Mouse (Mus musculus) heart, embryonic 14.5 days (tissue): ENCODE measurements around the gene Gm17374. TPM values are rescaled to one million over a fixed set of nuclear protein-coding genes. Genes with fewer than 3 reads are reported as not detected.
"Not testable (repeated sequence)": the region's sequence is repeated elsewhere in the genome, so short reads cannot be mapped to it uniquely, and the experiment has no call there.

Source experiments
- ATAC-seq: fragments of 200-750 bp; cut with Nextera tagmentation; 2 replicates; pipeline ENCODE4 v1.8.0; 2017; ENCODE audit warnings: low read depth, moderate TSS enrichment; ENCODE audit not compliant: insufficient number of reproducible peaks, insufficient read depth, low FRiP score
- H3K27ac ChIP-seq, 2 experiments: fragments of 200-500 bp in 1 of 2; fragments of 300-500 bp in 1 of 2; sonication (generic) in 1 of 2; replicated peaks in 1 of 2; 2 replicates each; pipeline ENCODE4 v1.5.1; 2012 to 2014; ENCODE audit warnings: low read depth in 2 of 2, low read length in 2 of 2, control low read depth in 1 of 2, mild to moderate bottlenecking in 1 of 2, mixed read lengths in 1 of 2; ENCODE audit not compliant: control insufficient read depth in 1 of 2, insufficient read depth in 1 of 2
- H3K27me3 ChIP-seq: fragments of 300-500 bp; sonication (generic); 2 replicates; pipeline ENCODE4 v1.6.1; 2014; ENCODE audit warnings: mild to moderate bottlenecking, low read length, control low read depth; ENCODE audit not compliant: control insufficient read depth, insufficient read depth
- H3K36me3 ChIP-seq: fragments of 300-500 bp; sonication (generic); 2 replicates; pipeline ENCODE4 v1.6.1; 2014; ENCODE audit warnings: mild to moderate bottlenecking, control low read depth, low read length, mixed read lengths; ENCODE audit not compliant: control insufficient read depth, insufficient read depth
- H3K4me1 ChIP-seq, 2 experiments: fragments of 200-500 bp in 1 of 2; fragments of 300-500 bp in 1 of 2; sonication (generic) in 1 of 2; 2 replicates each; pipeline ENCODE4 v1.6.1; 2012 to 2014; ENCODE audit warnings: low read length in 2 of 2, control low read depth in 1 of 2, mixed read lengths in 1 of 2; ENCODE audit not compliant: control insufficient read depth in 2 of 2, insufficient read depth in 2 of 2
- H3K4me2 ChIP-seq: fragments of 300-500 bp; sonication (generic); 2 replicates; pipeline ENCODE4 v1.6.1; 2014; ENCODE audit warnings: mild to moderate bottlenecking, low read length
- H3K4me3 ChIP-seq, 2 experiments: fragments of 200-500 bp in 1 of 2; fragments of 300-500 bp in 1 of 2; sonication (generic) in 1 of 2; 2 replicates each; pipeline ENCODE4 v1.5.1; 2012 to 2014; ENCODE audit warnings: low read length in 2 of 2, mild to moderate bottlenecking in 2 of 2, control low read depth in 1 of 2, low read depth in 1 of 2, moderate library complexity in 1 of 2; ENCODE audit not compliant: control insufficient read depth in 1 of 2, insufficient read depth in 1 of 2
- H3K9ac ChIP-seq: fragments of 300-500 bp; sonication (generic); 2 replicates; pipeline ENCODE4 v1.6.1; 2014; ENCODE audit warnings: mild to moderate bottlenecking, low read length
- H3K9me3 ChIP-seq: fragments of 300-500 bp; sonication (generic); 2 replicates; pipeline ENCODE4 v1.6.1; 2016; ENCODE audit warnings: low read length, control low read depth; ENCODE audit not compliant: control insufficient read depth
- WGBS: fragments of 180-500 bp; shearing (Covaris S2); extraction: QIAGEN DNeasy Blood & Tissue Kit; methylation state at CpG from one replicate; pipeline ENCODE4 v1.1.7; 2014; 5-methylcytosine and 5-hydroxymethylcytosine counted together
- polyA plus RNA-seq: library from polyadenylated mRNA; unstranded; fragments of >200 nt; fragmentation: Nextera tagmentation; extraction: Ambion mirVana; gene quantifications from 2 replicates; pipeline ENCODE4 v1.2.1, GENCODE M21; 2014

Gene Gm17374
- polyA plus RNA-seq, 1 experiment from 2014 or later = not detected

DNA sequence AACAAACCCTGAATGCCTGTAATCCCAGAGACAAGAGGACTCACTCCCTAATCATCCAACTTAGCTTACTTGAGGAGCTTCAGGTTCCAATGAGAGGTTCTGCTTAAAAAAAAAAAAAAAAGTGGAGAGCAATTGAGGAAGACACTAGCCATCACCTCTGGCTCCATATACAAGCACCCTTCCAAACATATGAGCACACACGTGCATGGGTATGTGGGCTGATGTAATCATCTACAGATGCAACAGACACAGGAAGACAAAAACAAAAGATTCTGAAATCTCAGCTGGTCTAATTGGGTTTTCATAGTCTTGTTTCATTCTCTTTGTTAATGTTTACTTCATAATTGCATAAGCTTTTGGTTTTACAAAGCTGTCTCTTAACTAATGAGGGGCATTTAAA, 17.2 kb downstream of the Gm17374 start:
- Histone ChIP-seq H3K9ac (no peak overlapping the region), H3K4me2 (0 out of 2 replicates have a peak overlapping the region, but pooled peaks have one; percentile 79), H3K9me3 (no peaks in the 10 kb centered on the region), H3K4me3 (no peak overlapping the region), H3K27ac (no peak overlapping the region), H3K36me3 (peaks cover 38% of the 10 kb centered on the region), H3K4me1 (peaks cover 0 to 12% of the 10 kb centered on the region in 2 experiments; a peak in 3 of 4 replicates), H3K27me3 (no peaks in the 10 kb centered on the region)
- WGBS = 73% methylated on average over 1 of the region's 1 CpGs
- no peak for ATAC-seq

DNA sequence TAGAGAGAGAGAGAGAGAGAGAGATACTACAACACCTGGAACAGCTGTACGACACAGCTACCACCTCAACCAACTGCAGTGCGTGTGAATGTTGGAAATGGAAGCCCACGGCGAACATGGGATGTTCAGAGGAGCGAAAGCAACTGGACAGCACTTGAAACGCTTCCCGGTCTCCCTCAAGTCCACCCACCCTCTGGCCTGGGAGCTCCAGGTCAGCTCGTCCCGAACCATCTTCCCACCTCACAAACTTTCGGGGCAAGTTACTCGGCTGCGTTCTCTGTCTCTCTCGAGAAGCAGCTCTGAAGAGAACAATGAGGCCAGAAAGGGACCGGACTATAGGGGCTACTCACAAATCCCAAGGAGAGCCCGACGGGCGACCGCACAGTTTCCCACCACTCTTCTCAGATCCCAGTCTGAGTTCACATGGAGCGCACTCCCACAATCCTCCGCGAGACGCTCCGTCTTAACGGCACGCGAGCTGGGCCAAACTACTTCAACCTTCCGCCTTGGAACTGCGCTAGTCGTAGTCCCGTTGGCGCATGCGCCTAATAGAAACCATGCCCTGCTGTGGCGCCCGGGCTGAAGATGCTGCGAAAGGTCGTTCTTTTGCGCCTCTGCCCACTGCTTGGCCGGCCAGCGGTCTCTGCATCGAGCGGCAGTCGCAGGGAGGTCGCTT, 18.4 kb downstream of the Gm17374 start, which contains the start of the genes Esf1 and Ndufaf5:
Esf1 (minus strand) TSS at position 438 of the 676 bp plus-strand sequence.
Ndufaf5 (plus strand) TSS at position 523 of the 676 bp plus-strand sequence.
- Histone ChIP-seq H3K4me1 (peaks cover 0 to 12% of the 10 kb centered on the region in 2 experiments; a peak in 3 of 4 replicates), H3K9me3 (no peaks in the 10 kb centered on the region), H3K36me3 (peaks cover 29% of the 10 kb centered on the region), H3K4me2 (peak within 1 kb of the TSS; percentile 79), H3K9ac (peak within 1 kb of the TSS; percentile 92), H3K4me3 (peak within 1 kb of the TSS; percentile 90 to 98), H3K27ac (peak within 1 kb of the TSS; percentile 85 to 88), H3K27me3 (no peaks in the 10 kb centered on the region)
- under 1% methylated on average over 43 of the region's 43 CpGs for WGBS
- ATAC-seq = peak; percentile 97

DNA sequence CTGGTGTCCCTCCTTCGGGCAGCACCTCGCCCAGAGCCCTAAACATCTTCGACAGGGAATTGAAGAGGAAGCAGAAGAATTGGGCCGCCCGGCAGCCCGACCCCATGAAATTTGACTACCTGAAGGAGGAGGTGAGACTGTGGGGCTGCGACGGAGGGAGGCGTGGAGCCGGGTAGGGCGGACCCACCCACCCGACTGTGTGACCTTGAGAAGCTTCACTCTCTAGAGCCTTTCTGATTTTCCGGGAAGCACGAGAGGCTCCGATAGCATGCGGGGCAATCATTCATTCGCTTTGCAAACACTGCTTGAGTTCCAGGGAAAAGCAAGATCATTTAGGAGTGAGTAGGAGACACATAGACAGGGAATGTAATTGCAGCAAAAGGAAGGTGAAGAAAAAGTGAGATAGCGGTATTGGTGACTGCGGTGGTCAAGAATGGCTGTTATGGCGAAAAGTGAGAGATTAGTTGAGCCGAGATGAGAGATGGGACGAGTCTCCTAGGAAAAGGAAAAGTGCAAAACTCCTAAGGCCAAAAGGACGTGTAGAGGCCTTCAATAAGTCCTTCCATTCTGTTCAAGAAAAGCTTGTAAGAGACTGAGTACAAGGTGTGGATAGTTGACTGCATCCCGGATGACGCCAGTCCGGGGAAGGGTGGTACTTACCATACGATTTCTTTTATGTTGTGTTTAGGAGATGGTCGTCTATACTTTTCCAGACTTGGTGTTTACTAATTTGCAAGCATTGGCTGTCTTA, 19.1 kb downstream of the Gm17374 start:
- Histone ChIP-seq H3K9ac (peak overlapping the region; percentile 92), H3K36me3 (peaks cover 27% of the 10 kb centered on the region), H3K27ac (peak overlapping the region; percentile 85 to 88), H3K4me3 (peak overlapping the region; percentile 90 to 98), H3K4me2 (peak overlapping the region; percentile 79), H3K9me3 (no peaks in the 10 kb centered on the region), H3K27me3 (no peaks in the 10 kb centered on the region), H3K4me1 (peaks cover 0 to 12% of the 10 kb centered on the region in 2 experiments; a peak in 3 of 4 replicates)
- peak; percentile 82 for ATAC-seq
- WGBS = 4% methylated on average over 28 of the region's 28 CpGs

DNA sequence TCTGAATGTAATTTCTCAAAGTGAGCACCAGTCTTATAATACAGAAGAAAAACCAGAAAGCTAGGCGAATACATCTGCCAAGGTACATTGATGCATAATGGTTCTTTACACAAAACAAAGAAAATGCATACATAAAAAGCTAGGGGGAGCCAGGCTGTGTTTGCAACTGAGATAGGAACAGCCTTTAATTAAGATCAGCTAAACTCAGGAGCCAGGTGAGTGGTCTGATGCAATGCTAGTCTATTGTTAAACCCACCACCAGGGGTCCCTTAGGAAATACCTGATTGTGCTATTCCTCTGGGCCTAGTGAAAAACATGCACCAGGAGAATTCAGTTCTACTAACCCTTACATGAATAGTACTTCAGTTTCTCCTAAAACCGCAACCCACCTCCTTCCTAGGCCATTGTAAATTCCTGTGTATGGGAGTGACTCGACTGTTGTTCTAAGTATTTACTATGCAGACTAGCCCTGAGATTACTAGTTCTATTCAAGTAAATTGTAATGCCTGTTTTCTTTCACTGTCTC, 33.9 kb downstream of the Gm17374 start:
- H3K4me3 ChIP-seq, H3K4me1 ChIP-seq, H3K27ac ChIP-seq, H3K9me3 ChIP-seq, H3K9ac ChIP-seq, ATAC-seq, H3K4me2 ChIP-seq, H3K27me3 ChIP-seq: not testable (repeated sequence)
- WGBS = 91% methylated on average over 3 of the region's 3 CpGs
- peaks cover 65% of the 10 kb centered on the region for H3K36me3 ChIP-seq

DNA sequence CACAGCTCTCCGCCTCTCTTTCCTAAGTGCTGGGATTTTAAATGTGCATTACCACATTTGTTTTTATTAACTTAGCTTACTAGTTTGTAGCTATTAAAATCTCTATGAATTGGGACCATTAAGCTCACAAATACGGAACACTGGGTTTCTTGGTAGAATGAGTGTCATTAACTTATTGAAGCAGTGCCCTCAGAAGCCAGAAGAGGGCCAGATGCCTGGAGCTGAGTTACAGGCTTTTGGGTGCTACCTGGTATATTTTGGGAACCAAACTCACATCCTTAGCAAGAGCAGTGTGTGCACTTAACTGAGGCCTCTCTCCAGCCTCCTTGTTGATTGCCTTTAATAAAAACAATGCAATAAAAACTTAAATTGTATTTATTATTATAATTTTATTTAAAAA, 48.9 kb downstream of the Gm17374 start:
- Histone ChIP-seq H3K9me3 (no peaks in the 10 kb centered on the region), H3K9ac (no peak overlapping the region), H3K4me1 (no peaks in the 10 kb centered on the region), H3K36me3 (peaks cover 58% of the 10 kb centered on the region), H3K4me3 (no peak overlapping the region), H3K4me2 (no peak overlapping the region), H3K27ac (no peak overlapping the region), H3K27me3 (no peaks in the 10 kb centered on the region)
- no peak for ATAC-seq
- 81% methylated on average over 2 of the region's 2 CpGs for WGBS

DNA sequence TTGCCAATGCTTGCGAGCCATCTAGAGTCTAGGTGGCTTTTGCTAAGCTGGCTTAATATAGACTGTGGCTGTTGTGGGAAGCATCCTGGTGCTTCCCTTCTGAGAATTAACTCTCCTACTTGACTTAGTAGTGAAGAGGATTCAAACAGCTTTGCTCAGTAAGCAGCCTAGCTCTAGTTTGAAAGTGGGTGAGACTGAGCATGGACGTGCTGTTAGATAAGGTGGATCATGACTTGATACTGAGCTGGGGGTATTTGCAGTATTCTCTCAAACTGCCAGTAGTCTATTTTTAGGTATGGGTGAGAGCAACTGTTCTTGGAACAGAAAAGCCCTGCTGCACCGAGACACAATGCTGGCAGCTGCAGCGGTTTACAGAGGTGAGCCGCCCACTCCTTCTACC, 50.7 kb downstream of the Gm17374 start:
- no peaks in the 10 kb centered on the region for H3K4me1 ChIP-seq
- peak; percentile 71 for ATAC-seq
- 25% methylated on average over 5 of the region's 5 CpGs for WGBS
- peak overlapping the region; percentile 50 for H3K4me2 ChIP-seq
- H3K4me3 ChIP-seq = peak overlapping the region in 1 of 2 experiments; percentile 9; a peak in 2 of 4 replicates
- no peaks in the 10 kb centered on the region for H3K9me3 ChIP-seq
- peak overlapping the region; percentile 76 to 78 for H3K27ac ChIP-seq
- peaks cover 52% of the 10 kb centered on the region for H3K36me3 ChIP-seq
- no peaks in the 10 kb centered on the region for H3K27me3 ChIP-seq
- H3K9ac ChIP-seq = no peak overlapping the region
